Mouse (Mus musculus) heart, postnatal 0 days (tissue): ENCODE measurements around the gene Gm10135. TPM values are rescaled to one million over a fixed set of nuclear protein-coding genes. Genes with fewer than 3 reads are reported as not detected.
"Not testable (repeated sequence)": the region's sequence is repeated elsewhere in the genome, so short reads cannot be mapped to it uniquely, and the experiment has no call there.

ENCODE experiments used
- ATAC-seq: fragments of 200-750 bp; cut with Nextera tagmentation; 2 replicates; pipeline ENCODE4 v1.8.0; 2017; ENCODE audit warnings: low read depth, moderate number of reproducible peaks, moderate library complexity; ENCODE audit not compliant: insufficient read depth
- DNase-seq: peaks from one replicate; pipeline ENCODE4 v3.0.0-alpha.2; 2016; ENCODE audit warnings: low spot score
- H3K27ac ChIP-seq: fragments of 300-500 bp; sonication (generic); 2 replicates; pipeline ENCODE4 v1.5.1; 2014; ENCODE audit warnings: low read depth, mild to moderate bottlenecking
- H3K27me3 ChIP-seq: fragments of 300-500 bp; sonication (generic); 2 replicates; pipeline ENCODE4 v1.6.1; 2014; ENCODE audit warnings: low read length, mixed read lengths; ENCODE audit not compliant: control insufficient read depth, insufficient read depth
- H3K36me3 ChIP-seq: fragments of 300-500 bp; sonication (generic); replicated peaks from 2 replicates; pipeline ENCODE4 v1.6.1; 2014; ENCODE audit warnings: low read length, mixed read lengths; ENCODE audit not compliant: control insufficient read depth, insufficient read depth
- H3K4me1 ChIP-seq: fragments of 300-500 bp; sonication (generic); 2 replicates; pipeline ENCODE4 v1.6.1; 2014; ENCODE audit warnings: antibody characterized with exemption; ENCODE audit not compliant: control insufficient read depth, insufficient read depth
- H3K4me2 ChIP-seq: fragments of 300-500 bp; sonication (generic); 2 replicates; pipeline ENCODE4 v1.6.1; 2014; ENCODE audit warnings: low read depth, mild to moderate bottlenecking, low read length, moderate library complexity
- H3K4me3 ChIP-seq: fragments of 300-500 bp; sonication (generic); 2 replicates; pipeline ENCODE4 v1.5.1; 2014; ENCODE audit warnings: low read depth, low read length
- H3K9ac ChIP-seq: fragments of 300-500 bp; sonication (generic); replicated peaks from 2 replicates; pipeline ENCODE4 v1.6.1; 2014; ENCODE audit warnings: low read depth, low read length, mixed read lengths
- H3K9me3 ChIP-seq: fragments of 300-500 bp; sonication (generic); replicated peaks from 2 replicates; pipeline ENCODE4 v1.6.1; 2016; ENCODE audit warnings: low read length; ENCODE audit not compliant: control insufficient read depth
- CTCF ChIP-seq: IDR thresholded peaks from 2 replicates; pipeline ENCODE4 v1.5.1; 2016; ENCODE audit warnings: antibody characterized with exemption, control low read depth, low read depth
- EP300 ChIP-seq: IDR thresholded peaks from 2 replicates; pipeline ENCODE4 v1.6.1; 2016; ENCODE audit warnings: antibody characterized with exemption, low read depth
- WGBS: fragments of 180-500 bp; shearing (Covaris S2); extraction: QIAGEN DNeasy Blood & Tissue Kit; methylation state at CpG from one replicate; pipeline ENCODE4 v1.1.7; 2014; 5-methylcytosine and 5-hydroxymethylcytosine counted together
- polyA plus RNA-seq: library from polyadenylated mRNA; unstranded; fragments of >200 nt; fragmentation: Nextera tagmentation; extraction: Ambion mirVana; gene quantifications from 2 replicates; pipeline ENCODE4 v1.2.1, GENCODE M21; 2015
- total RNA-seq: library from RNA; depleted of rRNA; stranded (reverse); fragments of >200 nt; gene quantifications from 2 replicates; pipeline ENCODE4 v1.2.3, GENCODE M21; 2014; ENCODE audit warnings: low replicate concordance

Gm10135 gene
- total and polyA plus RNA-seq, 2 experiments from 2014 or later, result not detected

GRCm38 (mm10) chr5:72957281-72957680 lies 17.2 kb downstream of the Gm10135 start:
- Histone ChIP-seq H3K27ac (no peak overlapping the region), H3K9me3 (no peaks in the 10 kb centered on the region), H3K36me3 (peaks cover 22% of the 10 kb centered on the region), H3K27me3 (no peaks in the 10 kb centered on the region), H3K4me2 (no peak overlapping the region), H3K4me1 (no peaks in the 10 kb centered on the region), H3K4me3 (no peak overlapping the region), H3K9ac (no peak overlapping the region)
- ATAC-seq (no peak), DNase-seq (no peak)
- TF ChIP-seq CTCF, result no peak
- no peak for TF ChIP-seq EP300
- 89% methylated on average over 17 of the region's 17 CpGs for WGBS

GRCm38 (mm10) chr5:72953996-72954604 lies 20.4 kb downstream of the Gm10135 start:
- no peaks in the 10 kb centered on the region for H3K9me3 ChIP-seq
- peaks cover 32% of the 10 kb centered on the region for H3K36me3 ChIP-seq
- no peak for DNase-seq
- no peak for TF ChIP-seq EP300
- no peak for TF ChIP-seq CTCF
- H3K27ac ChIP-seq, result no peak overlapping the region
- H3K4me3 ChIP-seq, result no peak overlapping the region
- no peak overlapping the region for H3K4me2 ChIP-seq
- WGBS, result 87% methylated on average over 3 of the region's 3 CpGs
- H3K27me3 ChIP-seq, result no peaks in the 10 kb centered on the region
- H3K4me1 ChIP-seq, result no peaks in the 10 kb centered on the region
- no peak overlapping the region for H3K9ac ChIP-seq
- ATAC-seq, result no peak

- Histone ChIP-seq H3K36me3 (peaks cover 29% of the 10 kb centered on the region), H3K4me2 (no peak overlapping the region), H3K9me3 (no peaks in the 10 kb centered on the region), H3K4me1 (no peaks in the 10 kb centered on the region), H3K9ac (no peak overlapping the region), H3K4me3 (no peak overlapping the region), H3K27me3 (no peaks in the 10 kb centered on the region), H3K27ac (no peak overlapping the region)
- 78% methylated on average over 2 of the region's 2 CpGs for WGBS
- ATAC-seq (no peak), DNase-seq (no peak)
- TF ChIP-seq EP300 (no peak), CTCF (no peak)
These were observed 24.2 kb downstream of the Gm10135 start for GRCm38 (mm10) chr5:72950252-72950651.

DNA sequence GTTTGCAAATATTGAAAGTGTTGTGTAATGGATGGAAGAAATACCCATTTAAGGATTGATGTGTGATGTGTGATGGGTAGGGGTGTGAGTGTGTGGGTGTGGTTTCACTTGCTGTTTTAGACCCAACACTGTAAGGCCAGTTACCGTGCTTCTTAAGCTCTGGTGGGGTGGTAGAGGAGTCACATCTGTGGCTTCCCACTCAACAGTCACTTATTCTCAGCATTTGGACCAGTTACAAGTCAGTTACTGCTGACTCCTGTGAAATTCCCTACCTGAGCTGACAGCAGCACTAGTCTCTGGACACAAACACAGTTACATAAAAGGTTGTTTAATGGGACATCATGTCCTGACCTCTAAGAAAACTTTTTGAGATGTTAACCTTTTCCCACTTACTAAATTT lies 26.4 kb downstream of the Gm10135 start:
- ATAC-seq (no peak), DNase-seq (no peak)
- TF ChIP-seq EP300 (no peak), CTCF (no peak)
- H3K9me3 ChIP-seq, result no peaks in the 10 kb centered on the region
- no peak overlapping the region for H3K27ac ChIP-seq
- H3K4me3 ChIP-seq, result no peak overlapping the region
- H3K9ac ChIP-seq, result no peak overlapping the region
- H3K36me3 ChIP-seq, result peaks cover 29% of the 10 kb centered on the region
- H3K27me3 ChIP-seq, result no peaks in the 10 kb centered on the region
- no peaks in the 10 kb centered on the region for H3K4me1 ChIP-seq
- 50% methylated on average over 1 of the region's 1 CpGs for WGBS
- no peak overlapping the region for H3K4me2 ChIP-seq

GRCm38 (mm10) chr5:72940906-72941432 lies 33.5 kb downstream of the Gm10135 start:
- 85% methylated on average over 5 of the region's 5 CpGs for WGBS
- H3K36me3 ChIP-seq, result peaks cover 2% of the 10 kb centered on the region; the same call in 1 of the 2 replicates
- TF ChIP-seq CTCF, result no peak
- no peak for TF ChIP-seq EP300

DNA sequence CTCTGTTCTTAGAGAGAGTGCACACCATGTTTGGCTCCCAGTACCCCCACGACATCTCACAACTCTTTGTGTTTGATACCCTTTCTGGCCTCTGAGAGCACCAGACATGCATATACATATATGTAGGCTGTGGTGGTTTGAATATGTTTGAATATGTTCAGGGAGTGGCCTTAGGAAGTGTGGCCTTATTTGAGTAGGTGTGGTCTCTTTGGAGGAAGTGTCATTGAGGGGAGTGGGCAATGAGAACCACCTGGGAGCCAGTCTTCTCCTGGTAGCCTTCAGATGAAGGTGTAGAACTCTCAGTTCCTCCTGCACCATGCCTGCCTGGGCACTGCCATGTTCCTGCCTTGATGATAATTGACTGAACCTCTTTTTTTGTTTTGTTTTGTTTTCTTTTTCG lies 35.2 kb downstream of the Gm10135 start:
- H3K4me2 ChIP-seq, result no peak overlapping the region
- no peak for DNase-seq
- H3K36me3 ChIP-seq, result peaks cover 2% of the 10 kb centered on the region; the same call in 1 of the 2 replicates
- no peak overlapping the region for H3K9ac ChIP-seq
- ATAC-seq, result no peak
- 92% methylated on average over 2 of the region's 2 CpGs for WGBS
- H3K27ac ChIP-seq, result no peak overlapping the region
- no peaks in the 10 kb centered on the region for H3K27me3 ChIP-seq
- no peaks in the 10 kb centered on the region for H3K4me1 ChIP-seq
- H3K9me3 ChIP-seq, result no peaks in the 10 kb centered on the region
- no peak overlapping the region for H3K4me3 ChIP-seq
- TF ChIP-seq EP300 (no peak), CTCF (no peak)

More at GRCm38 (mm10) chr5:72940906-72941432, 33.5 kb downstream of the Gm10135 start:
- no peak overlapping the region for H3K4me2 ChIP-seq
- H3K4me1 ChIP-seq, result no peaks in the 10 kb centered on the region
- no peaks in the 10 kb centered on the region for H3K27me3 ChIP-seq
- no peaks in the 10 kb centered on the region for H3K9me3 ChIP-seq
- no peak overlapping the region for H3K27ac ChIP-seq
- DNase-seq (no peak), ATAC-seq (no peak)
- H3K4me3 ChIP-seq, result no peak overlapping the region
- H3K9ac ChIP-seq, result no peak overlapping the region

- H3K9ac ChIP-seq, H3K27me3 ChIP-seq, H3K4me3 ChIP-seq, DNase-seq, H3K4me2 ChIP-seq, H3K36me3 ChIP-seq, H3K4me1 ChIP-seq, H3K9me3 ChIP-seq, ATAC-seq, H3K27ac ChIP-seq: not testable (repeated sequence)
- WGBS, result 82% methylated on average over 3 of the region's 3 CpGs
These were observed 36.1 kb downstream of the Gm10135 start for GRCm38 (mm10) chr5:72938421-72938820.
